Mouse (Mus musculus) lung, postnatal 0 days (tissue): Measurements from ENCODE around the gene Gas2l2.

Experiments used
- CTCF ChIP-seq: IDR thresholded peaks from 2 replicates; pipeline ENCODE4 v1.5.1; 2016; ENCODE audit warnings: antibody characterized with exemption, mild to moderate bottlenecking
- EP300 ChIP-seq: IDR thresholded peaks from 2 replicates; pipeline ENCODE4 v1.6.1; 2016; ENCODE audit warnings: antibody characterized with exemption, mild to moderate bottlenecking, control low read depth

DNA sequence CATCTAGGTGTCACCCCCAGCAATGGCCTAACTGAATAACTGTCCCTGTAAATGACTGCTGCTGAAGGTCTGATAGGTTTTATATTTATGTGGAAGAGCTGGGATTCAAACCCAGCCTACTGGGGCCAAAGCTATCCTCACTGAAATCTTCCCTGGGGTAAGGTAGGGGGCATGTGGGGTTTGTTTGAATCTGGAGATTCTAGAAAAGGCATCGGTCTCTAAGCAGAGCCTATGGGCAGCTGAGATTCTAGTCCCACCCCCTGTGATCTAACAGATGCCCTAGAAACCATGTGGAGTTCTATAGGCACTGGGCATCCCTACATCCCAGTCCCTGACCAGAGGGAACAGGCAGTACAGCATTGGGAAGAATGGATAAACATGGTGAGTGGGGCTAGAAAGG, 8.1 kb upstream of the Gas2l2 start, which contains the start of gene 1700020L24Rik:
- TF ChIP-seq EP300, result no peak
- TF ChIP-seq CTCF, result no peak
